Mouse (Mus musculus) hindbrain, embryonic 12.5 days (tissue): ENCODE measurements around the gene Mpi. TPM values are rescaled to one million over a fixed set of nuclear protein-coding genes. Genes with fewer than 3 reads are reported as not detected.

Experiments used
- ATAC-seq: fragments of 200-750 bp; cut with Nextera tagmentation; 2 replicates; pipeline ENCODE4 v1.8.0; 2017; ENCODE audit warnings: moderate TSS enrichment; ENCODE audit not compliant: low FRiP score
- H3K27ac ChIP-seq: fragments of 300-500 bp; sonication (generic); 2 replicates; pipeline ENCODE4 v1.5.1; 2016; ENCODE audit warnings: mild to moderate bottlenecking
- H3K27me3 ChIP-seq: fragments of 300-500 bp; sonication (generic); 2 replicates; pipeline ENCODE4 v1.6.1; 2016; ENCODE audit warnings: mild to moderate bottlenecking
- H3K36me3 ChIP-seq: fragments of 300-500 bp; sonication (generic); 2 replicates; pipeline ENCODE4 v1.6.1; 2016; ENCODE audit warnings: mild to moderate bottlenecking
- H3K4me1 ChIP-seq: fragments of 300-500 bp; sonication (generic); 2 replicates; pipeline ENCODE4 v1.6.1; 2016
- H3K4me2 ChIP-seq: fragments of 300-500 bp; sonication (generic); replicated peaks from 2 replicates; pipeline ENCODE4 v1.6.1; 2016; ENCODE audit warnings: mild to moderate bottlenecking
- H3K4me3 ChIP-seq: fragments of 300-500 bp; sonication (generic); 2 replicates; pipeline ENCODE4 v1.5.1; 2016; ENCODE audit warnings: mild to moderate bottlenecking
- H3K9ac ChIP-seq: fragments of 300-500 bp; sonication (generic); 2 replicates; pipeline ENCODE4 v1.6.1; 2016; ENCODE audit warnings: mild to moderate bottlenecking, moderate library complexity
- H3K9me3 ChIP-seq: fragments of 300-500 bp; sonication (generic); replicated peaks from 2 replicates; pipeline ENCODE4 v1.6.1; 2016; ENCODE audit warnings: mild to moderate bottlenecking
- WGBS: fragments of 180-500 bp; shearing (Covaris S2); methylation state at CpG from one replicate; pipeline ENCODE4 v1.1.7; 2016; 5-methylcytosine and 5-hydroxymethylcytosine counted together
- polyA plus RNA-seq: library from polyadenylated mRNA; unstranded; fragments of >200 nt; fragmentation: Nextera tagmentation; extraction: Ambion mirVana; gene quantifications from 2 replicates; pipeline ENCODE4 v1.2.1, GENCODE M21; 2016

Gene Mpi
- polyA plus RNA-seq, 1 experiment from 2014 or later, result 61.4 TPM

DNA sequence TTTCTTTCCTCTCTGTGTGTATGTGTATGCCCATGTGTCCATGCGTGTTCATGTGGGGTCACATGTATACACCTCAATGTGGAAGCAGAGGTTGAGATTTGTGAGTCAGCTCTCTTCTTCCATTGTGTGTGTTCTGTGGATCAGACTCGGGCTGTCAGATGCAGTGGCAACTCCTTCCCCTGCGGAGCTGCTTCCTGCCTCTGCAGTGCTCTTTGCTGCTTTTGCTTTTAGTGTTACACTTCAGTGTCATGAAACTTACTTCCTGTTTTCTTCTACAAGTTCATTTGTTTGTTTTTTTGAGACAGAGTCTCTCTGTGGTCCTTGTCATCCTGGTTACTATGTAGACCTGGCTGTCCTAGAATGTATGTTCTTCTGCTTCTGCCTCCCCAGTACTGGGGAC, 32.4 kb upstream of the Mpi start:
- Histone ChIP-seq H3K9ac (no peak overlapping the region), H3K4me3 (no peak overlapping the region), H3K27ac (no peak overlapping the region), H3K36me3 (peaks cover 70% of the 10 kb centered on the region), H3K4me2 (no peak overlapping the region), H3K9me3 (no peaks in the 10 kb centered on the region), H3K4me1 (peaks cover 10% of the 10 kb centered on the region), H3K27me3 (no peaks in the 10 kb centered on the region)
- no peak for ATAC-seq
- 88% methylated on average over 3 of the region's 3 CpGs for WGBS

DNA sequence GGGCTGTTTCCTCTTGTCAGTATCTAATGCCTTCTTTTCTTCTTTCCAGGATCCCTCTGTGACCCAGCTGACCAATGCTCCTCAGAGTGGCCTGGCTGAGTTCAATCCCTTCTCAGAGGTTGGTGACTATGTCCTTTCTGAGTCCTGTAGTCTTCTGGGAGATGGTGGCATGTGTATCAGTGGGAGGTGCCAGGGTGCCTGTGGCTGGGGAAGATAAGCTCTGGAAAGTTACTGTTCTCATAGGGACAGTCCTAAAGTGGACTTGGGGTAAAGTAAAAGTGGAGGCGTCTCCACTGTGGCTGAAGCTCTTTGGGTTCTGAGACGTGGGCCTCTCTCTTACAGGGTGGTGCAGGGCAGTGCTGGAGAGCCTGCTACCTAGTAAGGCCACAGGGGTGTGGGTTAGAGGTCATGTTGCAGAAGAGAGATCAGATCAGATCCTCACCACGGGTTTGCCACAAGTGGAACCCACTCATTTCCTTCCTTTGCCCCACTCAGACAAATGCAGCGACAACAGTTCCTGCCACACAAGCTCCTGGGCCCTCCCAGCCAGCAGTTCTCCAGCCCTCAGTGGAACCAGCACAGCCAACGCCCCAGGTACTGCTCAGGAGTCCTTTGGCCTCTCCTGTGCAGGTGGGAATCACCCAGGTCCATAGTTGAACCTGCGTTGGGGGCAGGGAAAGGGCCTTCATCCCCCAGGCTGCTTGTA, 24.7 kb upstream of the Mpi start:
- Histone ChIP-seq H3K27ac (no peak overlapping the region), H3K9me3 (no peaks in the 10 kb centered on the region), H3K36me3 (peaks cover 54% of the 10 kb centered on the region), H3K4me2 (no peak overlapping the region), H3K4me3 (no peak overlapping the region), H3K27me3 (no peaks in the 10 kb centered on the region), H3K4me1 (no peaks in the 10 kb centered on the region), H3K9ac (no peak overlapping the region)
- WGBS, result 83% methylated on average over 6 of the region's 6 CpGs
- no peak for ATAC-seq

GRCm38 (mm10) chr9:57575577-57575976, 23.0 kb upstream of the Mpi start:
- H3K27me3 ChIP-seq, result no peaks in the 10 kb centered on the region
- H3K4me2 ChIP-seq, result no peak overlapping the region
- peaks cover 47% of the 10 kb centered on the region for H3K36me3 ChIP-seq
- no peak overlapping the region for H3K27ac ChIP-seq
- 80% methylated on average over 3 of the region's 3 CpGs for WGBS
- ATAC-seq, result no peak
- no peak overlapping the region for H3K9ac ChIP-seq
- no peak overlapping the region for H3K4me3 ChIP-seq
- no peaks in the 10 kb centered on the region for H3K9me3 ChIP-seq
- H3K4me1 ChIP-seq, result no peaks in the 10 kb centered on the region

DNA sequence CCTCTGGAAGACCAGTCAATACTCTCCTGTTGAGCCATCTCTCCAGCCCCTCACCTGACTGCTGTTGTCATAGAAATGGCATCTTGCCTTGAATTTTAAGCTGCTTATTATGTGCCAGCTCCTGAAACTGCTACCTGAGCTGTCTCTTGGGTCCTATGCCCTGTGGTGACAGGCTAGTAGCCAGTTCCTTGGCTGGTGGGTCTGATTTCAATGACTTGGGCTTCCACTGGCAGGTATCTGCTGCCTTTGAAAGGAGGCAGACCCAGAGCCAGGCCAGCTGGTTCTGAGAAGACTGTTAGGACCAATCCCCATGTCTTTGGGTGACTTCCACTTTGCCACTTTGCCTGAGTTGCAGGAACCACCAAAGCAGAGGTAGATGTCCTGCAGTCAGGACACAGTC, 21.8 kb upstream of the Mpi start:
- peaks cover 42% of the 10 kb centered on the region for H3K36me3 ChIP-seq
- H3K9ac ChIP-seq, result no peak overlapping the region
- no peak for ATAC-seq
- no peaks in the 10 kb centered on the region for H3K27me3 ChIP-seq
- no peak overlapping the region for H3K4me3 ChIP-seq
- H3K4me2 ChIP-seq, result no peak overlapping the region
- no peaks in the 10 kb centered on the region for H3K9me3 ChIP-seq
- no peaks in the 10 kb centered on the region for H3K4me1 ChIP-seq
- no peak overlapping the region for H3K27ac ChIP-seq

DNA sequence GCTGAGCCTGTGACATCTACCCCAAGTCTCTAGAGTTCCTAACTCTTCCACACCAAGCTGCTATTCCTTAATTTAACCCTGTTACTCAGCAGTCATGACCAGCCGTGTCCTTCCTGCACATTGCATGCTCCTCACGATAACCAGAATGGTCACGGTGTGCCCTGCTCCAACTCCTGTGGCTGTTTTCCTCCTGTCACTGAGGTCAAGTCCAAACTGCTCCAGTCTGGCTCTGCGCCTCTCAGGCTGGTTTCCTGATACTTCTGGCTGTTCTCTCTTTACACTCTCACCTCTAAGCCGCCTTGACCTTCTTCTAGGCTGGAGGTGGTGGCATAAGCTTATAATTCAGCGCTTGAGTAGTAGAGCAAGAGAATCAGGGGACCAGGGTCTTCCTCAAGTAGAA, 15.9 kb upstream of the Mpi start:
- Histone ChIP-seq H3K9ac (no peak overlapping the region), H3K27me3 (no peaks in the 10 kb centered on the region), H3K4me2 (no peak overlapping the region), H3K9me3 (no peaks in the 10 kb centered on the region), H3K27ac (no peak overlapping the region), H3K4me1 (peaks cover 7% of the 10 kb centered on the region; the same call in 1 of the 2 replicates), H3K4me3 (no peak overlapping the region), H3K36me3 (peaks cover 32% of the 10 kb centered on the region)
- ATAC-seq, result no peak
- 96% methylated on average over 6 of the region's 6 CpGs for WGBS

GRCm38 (mm10) chr9:57566846-57567245, 14.3 kb upstream of the Mpi start:
- no peak for ATAC-seq
- Histone ChIP-seq H3K4me3 (no peak overlapping the region), H3K27ac (no peak overlapping the region), H3K9ac (no peak overlapping the region), H3K9me3 (no peaks in the 10 kb centered on the region), H3K4me1 (peaks cover 22% of the 10 kb centered on the region), H3K4me2 (no peak overlapping the region), H3K36me3 (peaks cover 32% of the 10 kb centered on the region), H3K27me3 (no peaks in the 10 kb centered on the region)
- 62% methylated on average over 8 of the region's 8 CpGs for WGBS

DNA sequence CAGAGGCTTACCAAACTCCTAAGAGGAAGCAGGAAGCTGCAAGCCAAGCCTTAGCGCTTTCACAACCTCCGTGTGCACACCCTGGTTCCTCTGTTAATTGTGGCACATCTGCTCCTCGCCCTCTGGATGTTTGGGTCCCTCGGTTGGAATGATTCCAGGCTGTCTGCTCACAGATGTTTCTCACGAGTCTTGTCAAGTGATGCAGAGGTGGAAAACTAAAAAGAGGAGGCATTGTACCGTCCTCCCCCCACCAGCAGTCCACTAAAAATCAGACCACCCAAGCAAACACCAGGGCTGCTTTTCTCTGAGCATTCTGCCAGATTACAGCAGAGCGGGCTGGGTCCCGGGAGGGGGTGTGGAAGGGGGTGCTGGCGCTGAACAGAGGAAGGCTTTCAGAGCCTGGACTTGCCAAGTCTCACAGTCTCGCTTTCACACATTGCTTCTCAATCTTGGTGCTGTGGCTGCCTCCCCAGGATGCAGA, 13.2 kb upstream of the Mpi start:
- WGBS, result 60% methylated on average over 10 of the region's 10 CpGs
- Histone ChIP-seq H3K4me2 (no peak overlapping the region), H3K27me3 (no peaks in the 10 kb centered on the region), H3K9me3 (no peaks in the 10 kb centered on the region), H3K4me1 (peaks cover 28% of the 10 kb centered on the region), H3K9ac (no peak overlapping the region), H3K36me3 (peaks cover 23% of the 10 kb centered on the region), H3K4me3 (no peak overlapping the region), H3K27ac (0 out of 2 replicates have a peak overlapping the region, but pooled peaks have one; percentile 14)
- ATAC-seq, result no peak

GRCm38 (mm10) chr9:57564609-57565008, 12.0 kb upstream of the Mpi start:
- H3K9ac ChIP-seq, result no peak overlapping the region
- H3K4me2 ChIP-seq, result no peak overlapping the region
- ATAC-seq, result no peak
- H3K4me1 ChIP-seq, result peaks cover 32% of the 10 kb centered on the region
- no peak overlapping the region for H3K27ac ChIP-seq
- no peak overlapping the region for H3K4me3 ChIP-seq
- no peaks in the 10 kb centered on the region for H3K27me3 ChIP-seq
- WGBS, result 84% methylated on average over 6 of the region's 6 CpGs
- H3K36me3 ChIP-seq, result peaks cover 18% of the 10 kb centered on the region
- no peaks in the 10 kb centered on the region for H3K9me3 ChIP-seq

- H3K4me2 ChIP-seq, result no peak overlapping the region
- 83% methylated on average over 4 of the region's 4 CpGs for WGBS
- H3K36me3 ChIP-seq, result peaks cover under 1% of the 10 kb centered on the region
- no peak overlapping the region for H3K4me3 ChIP-seq
- no peaks in the 10 kb centered on the region for H3K9me3 ChIP-seq
- H3K27me3 ChIP-seq, result no peaks in the 10 kb centered on the region
- ATAC-seq, result no peak
- peaks cover 32% of the 10 kb centered on the region for H3K4me1 ChIP-seq
- H3K27ac ChIP-seq, result no peak overlapping the region
- no peak overlapping the region for H3K9ac ChIP-seq
Observed at GRCm38 (mm10) chr9:57562896-57563372, 10.4 kb upstream of the Mpi start.

DNA sequence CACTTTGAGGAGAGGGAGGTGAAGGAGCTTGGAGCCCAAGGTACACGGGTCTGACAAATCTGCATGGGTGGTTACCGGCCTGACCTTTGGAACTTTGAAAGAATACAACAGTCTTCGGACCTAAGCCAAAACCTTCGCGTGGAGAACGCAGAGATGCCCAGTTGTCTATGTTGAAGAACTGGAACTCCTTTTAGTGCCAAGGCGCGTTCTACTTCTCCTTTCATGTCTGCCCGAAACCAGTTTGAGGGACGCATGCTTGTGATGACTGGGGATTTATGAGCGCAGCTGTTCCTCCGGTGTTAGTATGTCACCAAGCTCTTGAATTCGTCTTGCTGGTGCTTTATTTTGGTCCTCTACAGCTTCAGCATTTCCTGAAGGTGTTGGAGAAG, 9.1 kb upstream of the Mpi start:
- H3K27ac ChIP-seq, result no peak overlapping the region
- peak overlapping the region; percentile 83 for H3K4me2 ChIP-seq
- no peak for ATAC-seq
- no peaks in the 10 kb centered on the region; the same call in 1 of the 2 replicates for H3K36me3 ChIP-seq
- WGBS, result 82% methylated on average over 13 of the region's 13 CpGs
- peaks cover 32% of the 10 kb centered on the region for H3K4me1 ChIP-seq
- peak overlapping the region; percentile 66 for H3K4me3 ChIP-seq
- no peaks in the 10 kb centered on the region for H3K9me3 ChIP-seq
- H3K9ac ChIP-seq, result peak overlapping the region; percentile 45; the same call in 1 of the 2 replicates
- H3K27me3 ChIP-seq, result no peaks in the 10 kb centered on the region

DNA sequence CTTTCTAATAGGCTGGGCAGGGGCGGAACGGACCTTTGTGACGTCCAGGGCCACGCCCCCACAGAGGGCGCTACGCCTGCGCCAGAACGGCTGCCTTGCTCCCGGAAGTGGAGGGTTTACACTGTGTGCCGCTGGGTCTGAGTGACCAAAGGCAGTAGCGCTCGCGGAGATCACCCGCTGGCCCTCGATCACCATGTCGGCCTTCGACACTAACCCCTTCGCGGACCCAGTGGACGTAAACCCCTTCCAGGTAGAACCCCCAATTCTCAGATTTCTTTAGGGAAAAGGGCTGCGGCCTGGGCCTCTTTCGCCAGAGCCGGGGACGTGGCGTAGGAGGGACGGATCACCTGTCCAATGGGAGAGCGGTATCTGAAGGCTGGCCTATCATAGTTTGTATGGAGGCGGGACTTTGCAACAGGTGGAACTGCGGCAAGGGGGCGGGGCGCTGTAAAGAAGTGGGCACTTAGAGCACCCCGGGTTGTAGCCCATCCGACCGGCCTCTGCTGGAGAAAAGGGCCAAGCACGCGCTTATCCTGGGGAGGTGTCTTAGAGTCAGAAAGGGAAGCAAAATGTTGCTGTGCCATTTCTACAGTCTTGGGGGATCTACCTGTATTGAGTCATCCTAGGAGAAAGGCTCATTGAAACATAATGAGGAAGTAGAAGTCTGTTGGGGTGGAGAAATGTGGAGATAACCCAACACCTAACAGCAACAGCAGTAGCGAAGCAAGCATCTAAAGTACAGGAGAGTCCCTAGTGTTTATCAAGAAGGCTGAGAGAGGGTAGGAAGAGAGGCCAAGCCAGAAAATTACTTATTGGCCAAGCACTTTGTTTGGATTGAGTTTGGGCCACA, 8.5 kb upstream of the Mpi start, which contains the start of gene Scamp2:
Scamp2 (plus strand) TSS at position 83 of the 850 bp plus-strand sequence.
- no peaks in the 10 kb centered on the region for H3K27me3 ChIP-seq
- no peaks in the 10 kb centered on the region; the same call in 1 of the 2 replicates for H3K36me3 ChIP-seq
- peaks cover 32% of the 10 kb centered on the region for H3K4me1 ChIP-seq
- H3K9ac ChIP-seq, result peak within 1 kb of the TSS; percentile 72
- under 1% methylated on average over 37 of the region's 37 CpGs for WGBS
- H3K4me3 ChIP-seq, result peak within 1 kb of the TSS; percentile 66
- peak; percentile 100 for ATAC-seq
- peak within 1 kb of the TSS; percentile 84 for H3K27ac ChIP-seq
- peak within 1 kb of the TSS; percentile 83 for H3K4me2 ChIP-seq
- no peaks in the 10 kb centered on the region for H3K9me3 ChIP-seq

DNA sequence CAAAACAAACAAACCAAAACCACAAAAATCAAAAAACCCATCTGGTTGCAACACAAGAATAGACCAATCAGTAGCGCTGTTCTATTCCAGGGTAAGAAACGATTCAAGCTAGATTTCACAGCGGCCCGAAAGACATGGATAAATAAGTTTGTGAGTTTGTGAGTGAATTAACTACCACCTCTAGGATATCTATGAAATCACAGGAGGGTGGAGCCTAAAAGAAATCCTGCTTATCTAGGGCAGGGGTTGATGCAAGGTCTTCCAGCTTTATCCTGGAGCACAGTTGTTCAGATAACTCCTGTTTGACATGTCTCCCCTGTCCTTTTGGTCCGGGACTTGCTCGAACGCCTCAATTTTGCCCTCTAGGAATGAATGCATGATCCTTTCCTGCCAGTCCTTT, 7.7 kb upstream of the Mpi start:
- peaks cover 25% of the 10 kb centered on the region for H3K4me1 ChIP-seq
- no peaks in the 10 kb centered on the region; the same call in 1 of the 2 replicates for H3K36me3 ChIP-seq
- peak overlapping the region; percentile 83 for H3K4me2 ChIP-seq
- WGBS, result 29% methylated on average over 7 of the region's 7 CpGs
- peak overlapping the region; percentile 66 for H3K4me3 ChIP-seq
- peak overlapping the region; percentile 84 for H3K27ac ChIP-seq
- peak overlapping the region; percentile 72 for H3K9ac ChIP-seq
- H3K9me3 ChIP-seq, result no peaks in the 10 kb centered on the region
- no peaks in the 10 kb centered on the region for H3K27me3 ChIP-seq
- ATAC-seq, result no peak
